Mouse (Mus musculus) c-Kit-positive CD71-positive TER-119-positive erythroid progenitor cells, embryonic 14.5 days (primary cell): ENCODE results near the gene Larp6.

Experiments used
- DNase-seq: peaks from one replicate; pipeline ENCODE4 v3.0.0-alpha.2; 2013; ENCODE audit warnings: low spot score

Gene Larp6

DNA sequence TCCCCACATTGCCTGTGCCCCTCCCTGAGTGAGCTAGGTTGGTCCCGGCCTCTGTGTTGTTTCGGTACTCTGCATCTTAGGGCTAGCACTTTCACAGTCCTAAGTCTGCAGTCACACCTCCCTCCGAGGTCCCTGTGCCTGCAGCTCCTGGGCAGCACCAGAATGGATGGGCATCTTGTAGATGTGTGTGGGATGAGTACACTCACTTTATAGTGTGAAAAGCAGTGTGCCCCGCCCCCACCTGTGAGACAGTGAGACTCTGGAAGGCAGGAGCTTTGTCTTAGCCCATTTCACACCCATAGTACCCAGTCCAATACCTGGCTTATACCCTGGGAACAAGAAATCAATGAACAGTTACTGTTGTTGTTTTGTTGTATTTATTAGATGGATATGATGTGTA is 2.5 kb downstream of the Larp6 start:
- DNase-seq = no peak

DNA sequence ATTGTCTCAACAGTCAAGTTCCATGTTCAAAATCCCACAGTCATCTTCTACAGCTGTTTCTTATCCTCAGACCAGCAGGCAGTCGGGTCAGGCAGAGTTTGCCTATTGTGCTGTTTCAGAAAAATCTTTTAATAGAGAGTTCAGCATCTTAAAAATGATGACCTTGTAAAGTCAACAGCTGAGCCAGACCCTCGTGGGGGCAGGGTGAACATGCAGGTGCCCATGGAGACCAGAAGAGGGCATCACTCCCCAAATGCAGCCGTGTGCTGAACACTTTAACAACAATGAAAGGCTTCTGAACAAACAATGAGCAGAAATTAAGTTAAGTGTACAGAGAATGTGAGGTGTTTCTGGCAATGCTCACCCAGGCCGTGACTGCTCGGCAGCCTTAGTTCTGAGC is 3.0 kb downstream of the Larp6 start:
- no peak for DNase-seq

DNA sequence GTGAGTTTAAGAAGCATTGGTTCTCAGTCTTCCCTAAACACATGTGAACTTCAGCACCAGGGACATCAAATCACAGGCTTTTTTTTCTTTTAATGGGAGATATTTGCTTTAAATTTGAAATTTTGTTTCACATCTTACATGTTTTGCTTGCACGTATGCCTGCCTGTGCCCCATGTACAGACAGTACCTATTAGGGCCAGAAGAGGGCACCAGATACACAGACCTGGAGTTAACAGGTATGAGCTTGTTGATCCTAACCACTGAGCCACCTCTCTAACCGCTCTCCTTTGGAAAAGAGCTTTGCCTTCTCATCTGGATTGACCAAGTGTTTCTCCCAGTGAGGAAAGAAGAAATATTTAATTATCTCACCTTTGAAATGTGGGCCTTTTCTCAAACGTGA is 5.5 kb downstream of the Larp6 start:
- DNase-seq = no peak

DNA sequence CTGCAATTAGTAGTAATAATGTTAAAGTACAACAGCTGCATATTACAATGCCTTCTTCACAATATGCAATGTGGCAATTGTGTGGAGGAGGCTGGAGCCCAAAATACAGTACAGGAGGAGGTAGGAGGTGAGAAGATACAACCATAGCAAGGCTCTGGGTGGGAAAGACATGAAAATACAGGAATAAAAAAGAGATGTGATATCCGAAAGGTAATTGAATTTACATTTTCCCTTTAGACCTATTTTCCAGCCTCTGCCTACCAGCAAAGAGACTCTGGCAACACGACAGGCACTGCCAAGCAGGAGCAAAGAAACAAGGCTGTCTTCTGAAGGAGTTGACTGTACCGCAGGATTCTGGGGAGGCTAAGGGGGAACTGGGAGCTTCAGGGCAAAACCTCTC is 6.9 kb downstream of the Larp6 start:
- DNase-seq = no peak

DNA sequence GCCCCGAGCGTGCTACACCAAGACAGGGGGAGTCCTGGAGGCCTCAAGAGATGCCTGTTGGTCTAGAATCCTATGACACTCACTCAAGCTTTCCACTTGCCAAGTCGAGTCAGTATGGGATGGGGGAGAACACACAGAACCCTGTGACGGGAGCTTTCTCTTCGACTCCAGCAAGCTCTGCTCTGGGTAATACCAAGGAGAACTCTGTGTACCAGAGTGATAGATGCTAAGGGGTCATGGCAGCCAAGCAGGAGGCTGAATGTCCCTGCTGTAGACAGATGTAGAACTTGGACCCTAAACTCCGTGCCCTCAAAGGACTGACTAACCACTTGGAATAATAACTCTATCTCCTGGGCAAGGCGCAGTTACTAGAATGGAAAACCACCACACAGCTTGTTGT is 12.2 kb downstream of the Larp6 start:
- no peak for DNase-seq

DNA sequence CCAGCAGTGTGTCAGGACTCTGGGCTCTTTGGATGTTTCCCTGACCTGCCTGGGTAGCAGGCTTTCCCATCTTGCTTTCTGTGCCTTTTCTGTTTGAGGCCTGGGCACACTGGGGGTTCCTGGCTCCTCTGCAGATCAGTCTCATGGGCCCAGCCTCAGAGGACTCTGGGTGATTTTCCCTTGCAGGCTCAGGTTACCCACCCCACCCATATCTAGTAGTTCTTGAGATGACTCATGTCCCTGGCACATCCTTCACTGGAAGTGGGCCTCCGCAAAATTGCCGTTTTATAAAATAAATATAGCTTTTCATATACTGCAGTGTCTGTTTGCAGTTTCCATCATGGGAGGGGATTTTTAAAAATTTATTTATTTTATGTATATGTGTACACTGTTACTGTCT is 21.5 kb downstream of the Larp6 start:
- no peak for DNase-seq

DNA sequence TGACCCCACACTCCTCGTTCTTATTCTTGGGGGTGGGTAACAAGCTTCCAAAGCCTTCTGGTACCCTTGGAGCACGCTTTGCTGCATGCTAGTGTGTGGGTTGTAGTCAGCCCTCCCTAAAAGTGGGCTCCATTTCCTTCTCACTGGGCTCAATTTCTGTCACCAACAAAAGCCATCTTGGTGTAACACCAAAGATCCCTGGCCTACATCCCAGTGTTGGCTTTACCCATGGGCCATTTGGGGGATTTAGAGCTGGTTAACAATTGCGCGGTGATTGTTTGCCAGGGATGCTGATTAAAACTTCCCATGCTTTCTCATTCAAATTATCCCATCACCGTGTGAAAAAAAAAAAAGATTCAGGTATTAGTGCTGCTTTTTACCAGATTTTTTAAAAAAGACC is 26.3 kb downstream of the Larp6 start:
- DNase-seq = no peak

DNA sequence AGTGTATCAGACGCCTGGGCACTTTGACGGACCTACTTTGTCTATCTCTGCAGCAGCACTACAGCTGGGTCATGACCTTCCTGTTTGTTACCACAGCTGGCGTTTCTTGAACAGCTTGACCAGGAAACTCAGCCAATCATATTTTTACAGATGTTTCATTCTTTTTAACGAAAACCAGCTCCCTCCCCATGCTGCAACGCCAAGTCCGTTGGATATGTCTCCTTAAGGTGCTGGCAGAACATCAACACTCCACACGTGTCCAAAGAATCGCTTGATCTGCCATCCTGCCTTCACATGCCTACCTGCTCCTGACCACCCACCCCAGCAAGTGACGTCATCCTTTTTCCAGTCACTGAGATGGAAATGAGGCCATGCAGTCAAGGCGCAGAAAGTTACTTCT is 28.6 kb downstream of the Larp6 start:
- DNase-seq = no peak

DNA sequence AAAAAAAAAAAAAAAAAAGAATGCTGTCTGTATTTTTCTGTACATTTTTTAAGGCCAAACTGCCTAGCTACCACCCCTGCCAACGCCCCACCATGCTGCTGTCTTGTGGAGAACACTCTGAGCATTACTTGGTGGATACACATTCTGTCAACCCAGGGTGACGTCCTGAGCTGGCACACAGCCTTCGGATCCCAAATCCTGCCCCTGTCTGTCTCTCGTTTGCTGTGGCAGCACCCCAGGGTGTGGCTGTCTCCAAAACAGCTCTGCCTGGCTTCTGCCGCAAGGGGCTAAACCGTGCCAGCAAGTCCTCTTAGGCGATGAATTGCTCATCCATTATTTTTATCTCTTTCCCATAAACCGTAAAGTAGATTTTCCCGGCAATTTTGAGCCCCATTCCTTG is 29.7 kb downstream of the Larp6 start:
- no peak for DNase-seq

DNA sequence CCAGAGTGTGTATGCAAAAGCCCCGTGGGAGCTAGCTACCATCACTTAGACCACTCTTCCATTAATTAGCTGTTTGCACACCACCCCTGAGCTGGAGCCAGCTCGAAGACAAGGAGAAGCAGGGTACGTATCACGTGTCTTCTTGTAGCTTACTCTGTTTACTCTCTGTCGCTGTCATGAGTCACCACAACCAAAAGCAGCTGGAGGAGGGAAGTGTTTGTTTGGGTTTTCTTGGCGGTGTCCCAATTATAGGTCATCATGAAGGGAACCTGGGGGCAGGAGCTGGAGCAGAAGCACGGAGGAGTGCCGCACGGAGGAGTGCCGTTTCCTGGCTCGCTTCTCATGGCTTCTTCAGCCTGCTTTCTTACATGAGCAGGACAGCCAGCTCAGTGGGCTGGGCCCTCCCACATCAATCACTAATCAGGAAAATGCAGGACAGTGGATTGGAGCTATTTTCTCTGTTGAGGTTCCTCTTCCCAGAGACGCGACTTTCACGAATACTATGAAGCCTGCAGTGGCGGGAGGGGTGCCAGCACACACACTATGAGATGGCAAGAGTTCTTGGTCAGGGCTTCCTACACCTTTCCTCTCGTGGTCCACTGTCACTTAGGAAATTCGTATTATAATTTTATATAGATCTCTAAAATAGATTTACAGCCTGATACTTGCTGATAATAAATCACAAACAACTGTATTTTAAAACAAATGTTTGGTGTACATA is 30.6 kb downstream of the Larp6 start:
- DNase-seq = no peak

DNA sequence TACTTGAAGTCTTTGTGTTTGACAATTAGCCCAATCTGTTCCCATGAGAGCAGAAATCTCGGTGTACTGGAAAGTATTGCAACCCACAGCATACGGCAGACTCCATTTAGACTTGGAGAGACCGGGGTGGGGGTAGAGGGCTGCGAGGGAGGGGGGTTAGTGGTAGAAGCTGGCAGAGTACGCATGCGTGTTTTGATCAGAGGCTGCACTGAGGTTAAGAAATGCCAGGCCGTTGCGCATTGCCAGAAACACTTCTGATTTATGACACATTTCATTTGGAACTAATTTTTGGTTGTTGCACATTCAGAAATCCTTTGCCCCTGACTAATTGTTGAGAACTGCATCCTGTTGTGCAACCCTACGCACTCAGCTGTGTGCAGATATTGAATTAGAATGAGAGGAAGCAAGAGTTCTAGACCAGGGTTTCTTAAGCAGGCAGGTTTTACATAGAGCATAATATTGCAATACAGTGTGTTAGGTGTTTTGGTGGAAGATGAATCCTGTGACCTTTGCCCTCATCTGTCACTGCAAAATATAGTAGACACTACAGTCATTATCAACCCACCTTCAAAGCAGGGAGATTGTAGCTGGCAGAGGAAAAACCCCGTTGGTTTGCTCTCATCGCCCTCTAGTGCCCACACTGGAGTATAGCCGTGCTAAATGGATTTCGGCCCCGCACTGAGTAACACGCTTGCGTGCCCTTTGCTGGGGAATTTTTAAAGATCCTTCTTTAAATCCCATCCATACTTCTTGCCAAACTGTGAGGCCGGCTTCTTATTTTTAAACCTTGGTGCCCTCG is 31.6 kb downstream of the Larp6 start:
- peak; percentile 7 for DNase-seq

DNA sequence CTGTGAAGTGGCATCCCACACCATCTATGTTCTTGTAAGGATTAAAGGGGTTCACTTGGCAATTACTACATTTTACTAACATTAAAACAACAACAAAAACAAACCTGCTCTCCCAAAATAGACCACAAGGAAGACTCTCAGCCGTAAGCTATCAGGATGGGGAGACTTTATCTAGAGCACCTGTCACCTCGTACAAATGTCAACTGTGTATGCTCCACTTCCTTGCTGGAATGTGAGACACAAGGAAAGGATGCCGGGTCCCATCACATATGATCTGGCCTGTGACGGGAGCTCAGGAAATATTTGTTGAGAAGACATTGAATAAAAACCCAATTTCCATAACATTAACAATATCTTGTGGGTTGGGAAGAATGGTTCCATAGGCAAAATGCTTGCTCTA is 32.2 kb downstream of the Larp6 start:
- DNase-seq = no peak

DNA sequence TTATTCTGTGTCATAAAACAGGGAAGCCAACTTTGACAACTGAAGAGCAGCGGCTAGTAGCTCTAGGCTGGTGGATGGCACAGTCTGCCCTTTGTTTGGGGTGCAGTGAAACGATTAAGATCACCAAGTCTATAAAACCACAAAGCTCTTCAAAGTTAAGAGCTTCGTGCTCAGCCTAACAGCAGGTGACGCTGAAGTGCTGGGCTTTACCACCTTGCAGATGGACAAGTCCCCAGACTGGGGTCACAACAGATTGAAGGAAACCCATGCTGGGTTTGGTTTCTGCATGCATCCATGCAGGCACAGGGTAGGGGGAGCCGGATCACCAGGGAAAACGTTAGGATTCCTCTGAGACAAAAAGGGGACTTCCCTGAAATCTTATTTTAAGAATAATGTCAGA is 33.8 kb downstream of the Larp6 start:
- no peak for DNase-seq

DNA sequence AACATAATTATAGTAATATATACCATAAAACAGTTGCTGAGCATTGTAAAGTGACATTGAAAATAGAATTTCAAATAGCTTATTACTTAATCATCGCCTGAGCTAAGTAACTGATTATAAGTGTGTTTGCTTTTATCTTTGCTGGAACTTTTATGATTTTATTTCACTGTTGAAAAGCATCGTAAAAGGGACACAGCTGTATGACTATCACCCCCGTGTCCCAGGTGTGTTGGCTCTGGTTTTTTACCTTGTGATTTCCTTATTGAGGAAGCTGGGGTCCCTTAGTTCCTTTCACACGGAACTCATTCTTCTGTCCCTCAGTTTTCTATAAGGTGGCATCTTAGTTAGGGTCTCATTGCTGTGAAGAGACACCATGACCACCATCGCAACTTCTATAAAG is 34.9 kb downstream of the Larp6 start:
- DNase-seq = no peak

DNA sequence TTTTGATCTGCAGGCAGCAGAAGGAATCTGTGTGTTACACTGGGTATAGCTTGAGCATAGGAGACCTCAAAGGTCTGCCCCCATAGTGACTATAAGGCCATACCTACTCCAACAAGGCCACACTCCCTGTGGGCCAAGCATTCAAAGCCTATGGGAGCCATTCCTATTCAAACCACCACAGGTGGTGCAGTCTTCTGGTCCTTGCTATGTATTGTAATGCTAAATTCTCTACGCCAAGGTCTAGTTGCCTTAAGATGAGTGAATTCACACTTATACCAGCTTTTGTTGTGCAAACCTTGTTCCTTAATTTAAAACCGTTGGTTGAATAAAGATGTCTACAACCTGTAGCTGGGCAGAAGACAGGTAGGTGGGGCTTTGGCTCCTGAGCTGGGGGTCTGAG is 35.4 kb downstream of the Larp6 start:
- DNase-seq = no peak

DNA sequence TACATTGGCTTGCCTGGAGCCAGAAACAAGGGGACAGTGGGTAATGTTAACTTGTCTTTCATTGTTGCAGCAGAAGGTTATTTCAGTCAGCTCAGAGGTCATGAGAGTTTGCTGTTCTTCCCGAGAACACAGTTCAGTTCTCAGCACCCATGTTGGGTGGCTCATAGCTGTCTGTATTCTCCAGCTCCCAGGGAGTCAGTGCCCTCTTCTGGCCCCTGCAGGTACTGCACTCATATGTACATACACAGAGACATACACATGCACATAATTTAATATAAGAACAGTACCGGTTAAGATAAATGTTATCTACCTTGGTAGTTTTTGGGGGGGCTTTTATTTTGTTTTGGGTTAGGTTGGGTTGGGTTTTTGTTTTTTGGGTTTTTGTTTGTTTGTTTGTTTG is 36.3 kb downstream of the Larp6 start:
- DNase-seq = peak; percentile 7

DNA sequence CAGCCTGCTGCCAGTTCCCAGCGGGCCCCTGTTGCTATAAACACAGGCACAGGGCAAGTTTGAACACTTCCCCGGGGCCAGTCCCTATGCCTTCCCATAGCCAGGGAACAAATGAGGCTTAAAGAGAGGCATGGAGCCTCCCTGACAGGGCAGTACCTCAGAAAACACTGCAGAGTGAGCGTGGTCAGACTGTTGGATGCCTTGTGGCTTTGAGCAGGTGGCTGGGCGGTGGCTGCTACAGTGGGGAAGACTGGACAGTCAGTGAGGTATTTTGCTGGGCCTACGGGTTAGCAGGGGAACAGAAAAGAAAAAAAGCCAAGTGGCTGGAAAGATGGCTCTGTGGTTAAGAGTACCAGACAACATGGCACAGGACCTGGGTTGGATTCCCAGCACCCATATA is 38.3 kb downstream of the Larp6 start:
- no peak for DNase-seq

DNA sequence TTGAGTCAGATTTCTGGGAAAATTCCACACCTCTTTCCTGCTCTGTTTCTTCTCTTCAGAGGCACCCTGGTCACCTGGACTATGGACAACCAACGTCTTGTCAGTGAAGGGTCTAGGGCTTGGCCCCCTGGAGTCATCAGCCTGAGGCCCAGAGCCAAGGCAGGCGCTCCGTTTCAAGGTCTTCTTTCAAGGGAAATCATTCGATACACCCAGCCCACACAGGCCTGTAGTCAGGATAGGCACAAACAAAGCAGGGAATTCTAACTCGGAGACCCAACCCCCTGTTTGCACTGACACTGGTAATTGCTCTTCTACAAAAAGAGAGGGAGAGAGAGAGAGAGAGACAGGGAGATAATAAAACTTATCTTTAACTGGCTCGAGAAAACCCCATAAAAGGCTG is 39.2 kb downstream of the Larp6 start:
- DNase-seq = no peak

DNA sequence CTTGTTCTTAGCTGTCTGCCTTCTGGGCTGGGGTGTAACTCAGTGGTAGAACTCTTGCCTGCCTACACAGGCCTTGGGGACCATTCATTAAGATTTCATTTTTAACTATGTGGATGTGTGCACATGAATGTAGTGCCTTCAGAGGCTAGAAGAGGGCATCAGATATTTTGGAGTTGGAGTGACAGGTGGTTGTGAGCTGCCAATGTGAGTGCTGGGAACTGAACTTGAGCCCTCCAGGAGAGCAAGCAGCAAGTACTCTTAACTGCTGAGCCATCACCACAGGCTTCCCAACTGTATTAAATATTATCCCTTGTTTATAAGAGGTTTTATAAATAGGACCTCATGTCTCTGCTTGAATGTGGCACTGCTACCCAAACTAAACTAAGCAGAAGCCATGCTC is 39.8 kb downstream of the Larp6 start:
- no peak for DNase-seq

DNA sequence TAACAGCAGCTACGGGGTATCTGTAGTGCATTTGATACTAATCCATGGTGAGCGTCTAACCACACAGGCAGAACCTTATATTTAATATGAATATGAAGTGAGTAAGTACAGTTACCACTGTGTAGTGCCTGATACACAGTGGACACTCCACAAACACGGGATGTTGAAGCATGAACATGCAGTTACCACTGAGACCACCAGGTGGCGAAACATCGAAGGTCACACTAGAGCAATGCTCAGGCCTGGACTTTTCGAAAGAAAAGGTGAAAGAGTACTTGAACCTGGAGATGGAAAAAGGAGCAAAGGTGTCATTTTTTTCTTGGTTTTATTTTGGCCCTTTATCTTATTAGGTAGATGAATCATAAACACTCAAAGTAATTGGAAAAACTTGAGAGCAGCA is 43.5 kb downstream of the Larp6 start:
- peak; percentile 34 for DNase-seq

DNA sequence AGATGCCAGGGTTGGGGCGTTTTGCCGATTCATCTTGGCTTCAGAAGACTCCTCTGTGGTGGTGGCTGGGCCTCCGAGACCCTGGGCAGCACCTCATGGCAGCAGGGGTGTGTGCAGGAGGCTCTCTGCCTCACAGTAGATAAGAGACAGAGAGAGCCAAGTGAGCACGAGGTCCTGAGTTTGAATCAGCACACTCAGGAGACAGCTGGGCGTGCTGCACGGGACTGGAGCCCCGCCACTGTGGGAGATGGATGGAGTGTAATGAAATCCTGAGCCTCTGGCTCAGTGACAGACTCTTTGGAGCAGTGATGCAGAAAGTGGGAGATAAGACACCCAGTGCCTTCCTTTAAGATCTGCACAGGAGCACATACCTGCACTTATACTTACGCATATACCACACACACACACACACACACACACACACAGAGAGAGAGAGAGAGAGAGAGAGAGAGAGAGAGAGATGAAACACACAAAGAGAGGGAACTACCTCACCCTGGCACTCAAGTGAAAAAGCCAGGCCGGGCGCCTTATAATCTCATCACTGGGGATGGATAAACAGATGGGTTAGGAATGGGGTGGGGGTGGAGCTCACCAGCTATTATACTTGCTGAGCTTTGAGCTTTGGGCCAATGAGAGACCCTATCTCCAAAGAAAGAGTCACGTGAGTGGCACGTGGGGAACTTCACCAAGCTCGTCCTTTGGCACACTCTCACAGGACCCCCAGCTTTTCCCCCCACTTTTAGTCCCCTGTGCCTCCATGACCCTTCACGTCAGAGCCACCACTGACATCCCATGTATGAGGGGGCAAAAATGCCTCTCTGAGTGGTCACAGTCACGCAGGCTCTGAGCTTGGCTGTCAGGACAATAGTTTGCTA is 44.3 kb downstream of the Larp6 start:
- no peak for DNase-seq

DNA sequence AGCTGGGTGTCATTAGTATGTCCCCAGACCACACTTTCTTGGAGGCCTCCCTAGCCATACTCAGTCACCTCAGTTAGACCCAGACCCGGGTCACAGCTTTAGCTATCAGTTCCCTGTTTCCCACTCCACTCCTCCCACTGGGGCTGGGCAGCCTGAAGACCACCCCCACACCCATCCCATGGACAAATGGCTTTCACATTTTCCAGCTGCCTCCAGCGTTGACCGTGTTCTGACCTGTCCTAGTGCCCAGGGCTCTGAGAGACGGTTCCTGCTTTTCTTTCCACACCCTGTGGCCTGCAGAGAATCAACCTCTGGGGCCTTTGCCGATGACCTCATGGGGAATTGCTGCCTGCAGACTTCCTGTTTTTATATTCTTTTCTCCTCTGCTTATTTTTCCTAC is 45.0 kb downstream of the Larp6 start:
- no peak for DNase-seq

DNA sequence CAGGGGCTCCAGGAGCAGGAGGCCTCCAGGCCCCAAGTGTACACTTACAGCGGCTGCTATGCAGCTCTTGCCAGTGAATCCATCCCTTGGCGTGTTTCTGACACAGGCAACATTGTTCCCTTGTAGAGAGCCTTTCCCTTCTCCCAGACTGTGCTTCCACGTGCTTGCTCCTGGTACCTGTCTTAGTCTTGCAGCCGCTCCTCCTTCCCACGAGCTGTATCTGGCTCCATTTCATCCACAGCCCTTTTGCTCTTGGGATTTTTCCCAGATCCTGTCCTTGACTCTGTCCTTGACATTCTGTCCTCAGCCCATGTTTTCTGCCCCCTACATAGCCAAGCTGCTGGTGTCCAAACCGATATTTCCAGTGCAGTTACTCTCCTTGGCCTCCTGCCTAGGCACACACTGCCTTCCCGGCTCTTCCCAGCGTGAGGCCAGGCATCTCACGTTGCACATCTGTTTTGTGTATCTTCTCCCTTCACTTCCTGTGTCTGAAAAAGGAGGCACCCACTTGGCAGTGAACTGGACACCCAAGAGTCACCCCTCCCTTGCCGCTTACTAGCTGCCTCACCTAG is 46.7 kb downstream of the Larp6 start:
- DNase-seq = no peak
